Mouse (Mus musculus): ENCODE data around the gene Gja8. TPM values are rescaled to one million over a fixed set of nuclear protein-coding genes. Genes with fewer than 3 reads are reported as not detected.

The Gja8 gene
- polyA plus RNA-seq, 1 experiment from 2014 or later: 0.04 TPM

- H3K36me3 ChIP-seq: no peaks in the 10 kb centered on the region
- H3K9ac ChIP-seq: no peak overlapping the region
- no peak for ATAC-seq (ENCODE audit: low FRiP score)
- H3K9me3 ChIP-seq: no peaks in the 10 kb centered on the region
- H3K4me3 ChIP-seq: no peak overlapping the region
- no peak overlapping the region for H3K27ac ChIP-seq
- H3K4me2 ChIP-seq: no peak overlapping the region
- 78% methylated on average over 7 of the region's 7 CpGs for WGBS
- H3K27me3 ChIP-seq: no peaks in the 10 kb centered on the region
- no peaks in the 10 kb centered on the region for H3K4me1 ChIP-seq (replicated peaks)
These were observed 4.8 kb downstream of the Gja8 start for GRCm38 (mm10) chr3:96920991-96921390.

DNA sequence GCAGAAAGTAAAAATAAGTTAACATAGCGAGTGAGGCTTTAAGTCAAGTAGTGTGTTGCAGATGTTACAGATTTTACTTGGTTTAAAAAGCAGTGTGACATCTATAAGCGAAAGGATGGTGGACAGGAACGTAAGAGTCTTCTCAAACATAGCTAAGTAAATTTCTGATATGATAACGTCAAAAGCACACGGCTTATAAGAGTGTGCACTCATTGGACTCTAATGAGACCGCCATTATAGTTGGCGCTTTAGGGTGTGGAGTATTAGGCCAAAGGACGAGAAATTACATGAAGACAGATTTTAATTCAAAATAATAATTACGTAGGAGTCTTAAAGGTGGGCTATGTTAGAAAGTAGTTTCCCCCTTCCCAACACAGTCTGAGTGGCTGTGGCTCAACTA lies 20.2 kb downstream of the Gja8 start:
- WGBS: 47% methylated on average over 9 of the region's 9 CpGs
- H3K9ac ChIP-seq: peak overlapping the region; percentile 96
- peaks cover 14% of the 10 kb centered on the region for H3K27me3 ChIP-seq
- H3K9me3 ChIP-seq: no peaks in the 10 kb centered on the region
- H3K4me3 ChIP-seq: peak overlapping the region; percentile 100
- H3K4me1 ChIP-seq (replicated peaks): peaks cover 17% of the 10 kb centered on the region
- ATAC-seq (ENCODE audit: low FRiP score): peak; percentile 47; the same call in 1 of the 2 replicates
- H3K4me2 ChIP-seq: peak overlapping the region; percentile 82
- H3K36me3 ChIP-seq: no peaks in the 10 kb centered on the region
- no peak overlapping the region for H3K27ac ChIP-seq

GRCm38 (mm10) chr3:96904851-96905541 lies 20.8 kb downstream of the Gja8 start, which contains the start of gene Gpr89:
Gene Gpr89, minus strand, starts transcription at chr3:96905346.
- no peaks in the 10 kb centered on the region for H3K9me3 ChIP-seq
- no peaks in the 10 kb centered on the region for H3K36me3 ChIP-seq
- H3K4me1 ChIP-seq (replicated peaks): peaks cover 17% of the 10 kb centered on the region
- peak within 1 kb of the TSS; percentile 82 for H3K4me2 ChIP-seq
- peaks cover 14% of the 10 kb centered on the region for H3K27me3 ChIP-seq
- H3K9ac ChIP-seq: peak within 1 kb of the TSS; percentile 96
- peak; percentile 98 for ATAC-seq (ENCODE audit: low FRiP score)
- under 1% methylated on average over 40 of the region's 40 CpGs for WGBS
- peak within 1 kb of the TSS; percentile 64 for H3K27ac ChIP-seq
- peak within 1 kb of the TSS; percentile 100 for H3K4me3 ChIP-seq

- H3K9ac ChIP-seq: peak within 1 kb of the TSS; percentile 96
- H3K4me3 ChIP-seq: peak within 1 kb of the TSS; percentile 100
- peak within 1 kb of the TSS; percentile 64 for H3K27ac ChIP-seq
- peaks cover 17% of the 10 kb centered on the region for H3K4me1 ChIP-seq (replicated peaks)
- WGBS: 14% methylated on average over 14 of the region's 14 CpGs
- no peaks in the 10 kb centered on the region for H3K36me3 ChIP-seq
- no peaks in the 10 kb centered on the region for H3K9me3 ChIP-seq
- no peak; the same call in 1 of the 2 replicates for ATAC-seq (ENCODE audit: low FRiP score)
- peaks cover 14% of the 10 kb centered on the region for H3K27me3 ChIP-seq
- H3K4me2 ChIP-seq: peak within 1 kb of the TSS; percentile 82
These were observed 21.4 kb downstream of the Gja8 start, which contains the start of gene Gja5 for GRCm38 (mm10) chr3:96904393-96904792. Gene Gja5, plus strand, starts transcription at chr3:96904693.

DNA sequence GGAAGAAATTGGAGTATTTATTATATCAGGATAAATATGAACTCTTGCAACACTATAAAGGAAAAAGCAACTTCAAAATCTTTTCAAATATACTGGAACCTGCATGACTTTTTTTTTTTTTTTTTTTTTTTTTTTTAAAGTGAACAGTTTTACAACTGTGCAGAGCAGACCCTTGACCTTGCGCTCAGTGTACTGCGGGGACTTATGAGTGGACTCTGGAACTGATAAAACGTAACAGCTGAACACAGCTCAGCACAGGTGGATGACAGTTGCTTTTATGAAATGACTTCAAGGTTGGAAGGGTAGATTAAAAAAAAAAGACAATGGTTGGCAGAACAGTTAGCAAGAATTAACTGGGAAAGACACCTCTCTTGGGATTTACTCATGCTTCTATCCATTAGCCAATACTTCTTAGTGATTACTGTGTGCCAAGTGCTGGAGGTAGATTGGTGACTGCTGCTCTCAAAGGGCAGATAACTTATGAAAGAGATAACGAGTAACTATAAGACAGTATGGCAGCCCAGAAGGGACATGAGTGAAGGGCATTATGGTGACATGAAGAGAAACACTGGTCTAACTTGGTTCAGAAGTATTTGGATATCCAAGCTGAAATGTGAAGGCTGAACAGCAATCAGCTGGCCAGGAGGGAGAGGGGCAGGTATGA lies 23.4 kb downstream of the Gja8 start:
- Histone ChIP-seq H3K4me2 (no peak overlapping the region), H3K4me1 (replicated peaks) (peaks cover 17% of the 10 kb centered on the region), H3K27ac (no peak overlapping the region), H3K4me3 (no peak overlapping the region), H3K9ac (no peak overlapping the region), H3K36me3 (peaks cover 7% of the 10 kb centered on the region), H3K9me3 (no peaks in the 10 kb centered on the region), H3K27me3 (peaks cover 14% of the 10 kb centered on the region)
- 93% methylated on average over 4 of the region's 4 CpGs for WGBS
- no peak for ATAC-seq (ENCODE audit: low FRiP score)

DNA sequence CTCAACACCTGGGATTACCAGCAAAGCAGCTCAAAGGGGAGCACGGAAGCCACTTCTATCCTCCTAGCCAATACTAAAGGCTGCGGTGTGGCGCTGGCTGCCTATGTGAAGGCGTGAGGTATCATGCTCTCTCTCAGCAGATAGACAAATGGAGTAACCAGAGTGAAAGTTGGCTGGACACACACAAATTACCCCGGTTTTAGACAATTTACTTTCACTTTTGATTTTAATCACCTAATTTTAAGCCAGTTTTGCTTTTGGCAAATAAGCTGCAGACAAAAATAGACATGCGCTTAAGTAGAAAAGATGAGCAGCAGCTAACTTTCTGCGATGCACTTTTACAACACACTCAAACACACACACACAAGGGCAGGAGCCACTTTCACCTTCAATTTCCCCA lies 42.1 kb downstream of the Gja8 start:
- Histone ChIP-seq H3K9me3 (no peaks in the 10 kb centered on the region), H3K36me3 (peaks cover 85% of the 10 kb centered on the region), H3K4me2 (no peak overlapping the region), H3K27ac (no peak overlapping the region), H3K4me1 (replicated peaks) (no peaks in the 10 kb centered on the region), H3K4me3 (no peak overlapping the region), H3K9ac (no peak overlapping the region), H3K27me3 (no peaks in the 10 kb centered on the region)
- WGBS: 97% methylated on average over 7 of the region's 7 CpGs
- no peak for ATAC-seq (ENCODE audit: low FRiP score)

DNA sequence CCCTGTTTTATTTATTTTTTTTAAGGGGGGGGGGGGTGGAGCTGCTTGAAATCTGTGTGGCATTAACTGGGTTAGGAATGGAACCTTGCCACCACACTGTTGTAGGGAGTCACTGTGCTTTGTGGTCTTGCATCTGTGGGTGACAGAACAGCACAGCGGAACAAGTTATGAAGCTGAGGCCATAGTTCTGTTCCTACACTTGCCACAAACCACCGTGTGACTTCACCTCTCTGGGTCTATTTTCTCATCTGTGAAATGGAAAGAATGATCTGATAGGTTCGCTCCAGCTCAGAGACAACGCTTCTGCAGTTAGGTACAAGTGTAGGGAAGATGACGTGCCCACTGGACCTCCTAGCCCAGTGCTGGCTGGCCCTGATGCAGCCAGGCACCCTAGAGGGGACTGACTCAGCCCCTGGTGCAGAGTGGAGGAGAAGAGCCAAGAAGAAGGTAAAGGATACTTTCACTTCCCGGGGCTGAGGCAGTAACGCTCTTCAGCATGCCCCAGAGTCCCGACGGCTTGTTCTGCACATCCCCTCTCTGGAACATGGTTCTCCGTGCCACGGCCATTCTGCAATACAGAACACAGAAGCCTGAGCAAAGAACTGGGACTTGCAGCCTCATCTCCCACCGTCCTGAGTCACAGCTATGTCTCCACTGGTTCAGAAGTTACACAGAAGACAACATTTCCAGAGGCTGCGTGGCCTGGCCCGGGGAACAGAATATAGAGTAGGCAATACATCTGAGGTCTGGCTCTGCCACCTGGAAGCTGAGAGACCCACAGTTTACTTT lies 43.6 kb downstream of the Gja8 start:
- H3K9ac ChIP-seq: no peak overlapping the region; the same call in 1 of the 2 replicates
- no peak overlapping the region for H3K27ac ChIP-seq
- H3K36me3 ChIP-seq: peaks cover 85% of the 10 kb centered on the region
- H3K27me3 ChIP-seq: no peaks in the 10 kb centered on the region
- no peak for ATAC-seq (ENCODE audit: low FRiP score)
- WGBS: 94% methylated on average over 14 of the region's 14 CpGs
- H3K4me1 ChIP-seq (replicated peaks): no peaks in the 10 kb centered on the region
- H3K4me3 ChIP-seq: no peak overlapping the region
- H3K9me3 ChIP-seq: no peaks in the 10 kb centered on the region
- H3K4me2 ChIP-seq: no peak overlapping the region

DNA sequence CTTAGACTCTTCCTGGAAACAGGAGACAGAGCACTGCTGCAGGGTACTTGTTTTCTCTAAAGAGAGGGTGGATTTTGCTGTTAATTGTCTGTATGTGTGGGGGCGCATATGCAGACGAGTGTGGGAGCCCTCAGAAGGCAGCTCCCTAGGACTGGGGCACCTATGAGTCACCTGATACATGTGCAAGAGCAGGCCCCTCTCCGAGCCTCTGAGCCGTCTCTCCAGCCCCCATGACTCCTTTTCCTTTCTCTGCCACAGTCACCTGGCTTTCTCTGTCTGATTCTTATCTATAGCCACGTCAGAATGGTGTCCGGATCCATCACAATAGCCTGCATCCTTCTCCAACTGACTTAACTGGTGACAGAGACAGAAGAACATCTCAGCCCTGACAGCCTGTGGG lies 44.3 kb downstream of the Gja8 start:
- no peaks in the 10 kb centered on the region for H3K9me3 ChIP-seq
- peaks cover 83% of the 10 kb centered on the region for H3K36me3 ChIP-seq
- no peak overlapping the region for H3K4me3 ChIP-seq
- no peak overlapping the region for H3K9ac ChIP-seq
- H3K27ac ChIP-seq: no peak overlapping the region
- no peaks in the 10 kb centered on the region for H3K4me1 ChIP-seq (replicated peaks)
- no peaks in the 10 kb centered on the region for H3K27me3 ChIP-seq
- H3K4me2 ChIP-seq: no peak overlapping the region
- ATAC-seq (ENCODE audit: low FRiP score): no peak
- WGBS: 82% methylated on average over 6 of the region's 6 CpGs

DNA sequence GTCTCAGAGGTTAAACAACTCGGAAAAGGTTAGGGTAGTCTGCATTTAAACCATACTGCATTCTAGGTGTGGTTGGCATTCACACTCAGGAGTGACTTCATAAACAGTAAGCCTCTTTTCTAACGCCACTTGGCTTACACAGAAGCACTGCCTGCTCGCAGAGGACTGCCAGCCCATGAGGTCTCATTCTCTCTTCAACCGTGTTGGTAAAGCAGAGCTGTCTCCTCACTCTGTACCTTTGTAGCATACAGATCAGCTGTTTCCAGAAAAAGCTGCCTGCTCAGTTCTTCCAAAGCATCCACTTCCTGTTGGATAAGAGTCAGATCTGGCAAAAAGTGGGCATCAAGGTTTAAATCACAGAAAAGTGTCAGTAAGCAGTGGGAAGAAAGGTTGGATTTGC lies 45.4 kb downstream of the Gja8 start:
- no peak overlapping the region for H3K4me3 ChIP-seq
- H3K9me3 ChIP-seq: no peaks in the 10 kb centered on the region
- no peaks in the 10 kb centered on the region for H3K4me1 ChIP-seq (replicated peaks)
- no peak overlapping the region for H3K4me2 ChIP-seq
- 92% methylated on average over 4 of the region's 4 CpGs for WGBS
- H3K27ac ChIP-seq: no peak overlapping the region
- ATAC-seq (ENCODE audit: low FRiP score): no peak
- H3K36me3 ChIP-seq: peaks cover 82% of the 10 kb centered on the region
- no peak overlapping the region for H3K9ac ChIP-seq
- H3K27me3 ChIP-seq: no peaks in the 10 kb centered on the region

DNA sequence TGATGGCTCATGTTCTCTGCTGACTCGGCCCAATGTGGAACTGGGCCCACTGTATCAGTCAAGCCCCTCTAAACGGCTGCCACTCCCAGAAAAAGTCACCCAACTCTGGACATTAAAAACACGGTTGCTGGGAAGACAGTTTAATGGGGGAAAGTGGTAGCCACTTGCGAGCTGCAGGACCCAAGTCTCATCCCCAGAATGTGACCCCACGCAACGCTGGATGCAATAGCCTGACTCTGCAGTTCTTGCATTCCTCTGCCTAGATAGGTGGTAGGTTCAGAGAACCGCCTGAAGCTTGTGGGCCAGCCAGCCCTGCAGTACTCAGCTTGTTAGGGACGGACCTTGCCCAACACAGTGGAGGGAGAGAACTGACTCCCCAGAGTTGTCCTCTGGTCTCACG lies 46.3 kb downstream of the Gja8 start:
- no peak for ATAC-seq (ENCODE audit: low FRiP score)
- Histone ChIP-seq H3K4me3 (no peak overlapping the region), H3K27me3 (no peaks in the 10 kb centered on the region), H3K4me2 (no peak overlapping the region), H3K36me3 (peaks cover 85% of the 10 kb centered on the region), H3K27ac (no peak overlapping the region), H3K9me3 (no peaks in the 10 kb centered on the region), H3K9ac (no peak overlapping the region), H3K4me1 (replicated peaks) (no peaks in the 10 kb centered on the region)
- WGBS: 92% methylated on average over 9 of the region's 9 CpGs

- peaks cover 89% of the 10 kb centered on the region for H3K36me3 ChIP-seq
- H3K27ac ChIP-seq: no peak overlapping the region
- H3K9me3 ChIP-seq: no peaks in the 10 kb centered on the region
- no peaks in the 10 kb centered on the region for H3K4me1 ChIP-seq (replicated peaks)
- H3K4me2 ChIP-seq: no peak overlapping the region
- no peak for ATAC-seq (ENCODE audit: low FRiP score)
- H3K9ac ChIP-seq: no peak overlapping the region
- no peak overlapping the region for H3K4me3 ChIP-seq
- WGBS: 91% methylated on average over 7 of the region's 7 CpGs
- no peaks in the 10 kb centered on the region for H3K27me3 ChIP-seq
These were observed 50.8 kb downstream of the Gja8 start for GRCm38 (mm10) chr3:96874808-96875571.

DNA sequence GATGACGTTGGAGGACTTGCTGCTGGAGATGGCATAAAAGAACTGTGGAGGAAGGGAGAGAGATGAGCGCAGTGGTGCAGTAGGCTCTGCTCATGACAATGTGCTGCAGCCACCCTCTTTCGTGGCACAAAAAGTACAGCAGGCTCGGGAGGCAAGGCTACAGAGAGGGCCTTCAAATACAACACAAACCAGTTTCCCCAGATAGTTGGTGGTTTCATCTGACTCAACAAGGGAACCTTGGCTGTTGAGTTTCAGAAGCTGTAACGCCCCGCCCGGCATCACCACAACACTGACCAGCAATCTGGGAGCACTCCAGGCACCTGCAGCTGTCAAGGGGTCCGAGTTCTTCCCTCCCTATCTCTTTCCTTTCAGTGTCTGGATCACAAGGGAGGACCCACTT lies 53.3 kb downstream of the Gja8 start:
- H3K9ac ChIP-seq: no peak overlapping the region
- no peak overlapping the region for H3K4me3 ChIP-seq
- no peak overlapping the region for H3K27ac ChIP-seq
- peaks cover 92% of the 10 kb centered on the region for H3K36me3 ChIP-seq
- 97% methylated on average over 8 of the region's 8 CpGs for WGBS
- no peak overlapping the region for H3K4me2 ChIP-seq
- no peak for ATAC-seq (ENCODE audit: low FRiP score)
- H3K27me3 ChIP-seq: no peaks in the 10 kb centered on the region
- no peaks in the 10 kb centered on the region for H3K9me3 ChIP-seq
- no peaks in the 10 kb centered on the region for H3K4me1 ChIP-seq (replicated peaks)

Data from hindbrain, embryonic 13.5 days (tissue).